Mouse (Mus musculus) lung, embryonic 16.5 days (tissue): ENCODE data around the gene Cd160. TPM values are rescaled to one million over a fixed set of nuclear protein-coding genes. Genes with fewer than 3 reads are reported as not detected.

Source experiments
- ATAC-seq: fragments of 200-750 bp; cut with Nextera tagmentation; 2 replicates; pipeline ENCODE4 v1.8.0; 2017; ENCODE audit warnings: low read depth, mild to moderate bottlenecking, moderate library complexity
- H3K27ac ChIP-seq: fragments of 300-500 bp; sonication (generic); 2 replicates; pipeline ENCODE4 v1.5.1; 2014; ENCODE audit warnings: mild to moderate bottlenecking, control low read depth, low read length
- H3K27me3 ChIP-seq: fragments of 300-500 bp; sonication (generic); 2 replicates; pipeline ENCODE4 v1.6.1; 2014; ENCODE audit warnings: low read depth, low read length, mixed read lengths; ENCODE audit not compliant: control insufficient read depth, insufficient read depth
- H3K36me3 ChIP-seq: fragments of 300-500 bp; sonication (generic); 2 replicates; pipeline ENCODE4 v1.6.1; 2014; ENCODE audit warnings: low read length; ENCODE audit not compliant: control insufficient read depth, insufficient read depth
- H3K4me1 ChIP-seq: fragments of 300-500 bp; sonication (generic); replicated peaks from 2 replicates; pipeline ENCODE4 v1.6.1; 2014; ENCODE audit warnings: low read length, mixed read lengths; ENCODE audit not compliant: control insufficient read depth, insufficient read depth
- H3K4me2 ChIP-seq: fragments of 300-500 bp; sonication (generic); 2 replicates; pipeline ENCODE4 v1.6.1; 2014; ENCODE audit warnings: low read depth, low read length, control low read depth
- H3K4me3 ChIP-seq: fragments of 300-500 bp; sonication (generic); 2 replicates; pipeline ENCODE4 v1.5.1; 2014; ENCODE audit warnings: mild to moderate bottlenecking, low read length, control low read depth
- H3K9ac ChIP-seq: fragments of 300-500 bp; sonication (generic); 2 replicates; pipeline ENCODE4 v1.6.1; 2014; ENCODE audit warnings: low read length, control low read depth
- H3K9me3 ChIP-seq: fragments of 300-500 bp; sonication (generic); 2 replicates; pipeline ENCODE4 v1.6.1; 2016; ENCODE audit warnings: low read length; ENCODE audit not compliant: control insufficient read depth
- WGBS: fragments of 180-500 bp; shearing (Covaris S2); extraction: QIAGEN DNeasy Blood & Tissue Kit; methylation state at CpG from one replicate; pipeline ENCODE4 v1.1.7; 2014; 5-methylcytosine and 5-hydroxymethylcytosine counted together
- polyA plus RNA-seq: library from polyadenylated mRNA; unstranded; fragments of >200 nt; fragmentation: Nextera tagmentation; extraction: Ambion mirVana; gene quantifications from 2 replicates; pipeline ENCODE4 v1.2.1, GENCODE M21; 2015

The Cd160 gene
- polyA plus RNA-seq, 1 experiment from 2014 or later: 0.40 TPM

DNA sequence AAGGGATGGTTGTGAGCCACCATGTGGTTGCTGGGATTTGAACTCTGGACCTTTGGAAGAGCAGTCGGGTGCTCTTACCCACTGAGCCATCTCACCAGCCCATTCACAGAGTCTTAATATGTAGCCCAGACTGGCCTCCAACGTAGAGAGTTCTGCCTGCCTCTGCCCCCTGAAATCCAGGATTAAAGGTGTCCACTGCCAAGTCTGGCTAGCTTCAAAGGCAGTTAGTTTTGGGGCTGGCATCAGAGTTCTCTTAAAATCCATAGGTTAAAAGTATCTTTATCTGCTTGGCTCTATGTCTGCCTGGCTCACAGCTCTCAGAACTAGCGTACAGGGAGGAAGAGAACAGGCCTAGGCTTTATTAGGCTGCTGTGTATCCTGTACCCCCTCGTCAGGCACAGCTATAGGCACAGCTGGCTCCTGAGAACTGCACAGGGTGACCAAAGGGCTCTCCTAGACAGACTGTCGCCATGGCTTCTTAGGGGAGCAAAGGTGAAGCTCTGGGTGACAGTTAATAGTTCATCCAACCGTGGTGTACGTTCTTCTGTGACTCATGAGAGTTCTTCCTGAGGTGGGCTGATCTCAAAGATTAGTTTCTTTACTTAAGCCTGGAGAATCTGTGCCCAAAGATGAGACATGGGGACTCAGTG lies 10.0 kb upstream of the Cd160 start:
- ATAC-seq: no peak
- Histone ChIP-seq H3K27me3 (no peaks in the 10 kb centered on the region), H3K9me3 (no peaks in the 10 kb centered on the region), H3K4me2 (no peak overlapping the region), H3K4me1 (no peaks in the 10 kb centered on the region), H3K36me3 (no peaks in the 10 kb centered on the region), H3K27ac (no peak overlapping the region), H3K9ac (no peak overlapping the region), H3K4me3 (no peak overlapping the region)
- 58% methylated on average over 7 of the region's 7 CpGs for WGBS

DNA sequence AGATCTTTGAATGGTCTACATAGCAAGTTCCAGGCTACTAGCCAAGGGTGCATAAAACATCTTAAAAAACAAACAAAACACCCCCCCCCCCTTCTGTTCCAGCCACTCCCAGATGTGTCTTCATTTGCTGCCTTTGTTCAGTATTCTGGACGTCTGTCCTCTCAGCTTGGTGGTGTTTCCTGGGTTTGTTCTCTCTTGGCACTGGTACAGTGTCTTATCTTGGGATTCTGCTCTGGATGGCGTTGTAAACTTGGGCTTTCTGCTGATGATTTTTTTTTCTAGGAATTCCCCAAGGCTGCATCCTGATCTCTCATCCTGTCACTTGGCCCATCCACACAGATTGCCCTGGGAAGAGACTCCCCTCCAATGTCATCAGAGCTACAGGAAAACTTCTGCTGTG lies 7.3 kb upstream of the Cd160 start:
- H3K27ac ChIP-seq: no peak overlapping the region
- 34% methylated on average over 2 of the region's 2 CpGs for WGBS
- peak; percentile 28; the same call in 1 of the 2 replicates for ATAC-seq

GRCm38 (mm10) chr3:96834587-96835348 lies 5.6 kb upstream of the Cd160 start:
- Histone ChIP-seq H3K4me2 (no peak overlapping the region), H3K9ac (no peak overlapping the region), H3K9me3 (no peaks in the 10 kb centered on the region), H3K27me3 (no peaks in the 10 kb centered on the region), H3K4me3 (no peak overlapping the region), H3K36me3 (no peaks in the 10 kb centered on the region), H3K4me1 (no peaks in the 10 kb centered on the region), H3K27ac (no peak overlapping the region)
- ATAC-seq: no peak
- 70% methylated on average over 7 of the region's 7 CpGs for WGBS

More for the DNA sequence above, 7.3 kb upstream of the Cd160 start:
- Histone ChIP-seq H3K9me3 (no peaks in the 10 kb centered on the region), H3K4me1 (no peaks in the 10 kb centered on the region), H3K4me2 (no peak overlapping the region), H3K4me3 (no peak overlapping the region), H3K36me3 (no peaks in the 10 kb centered on the region), H3K9ac (no peak overlapping the region), H3K27me3 (no peaks in the 10 kb centered on the region)

GRCm38 (mm10) chr3:96832930-96833329 lies 3.8 kb upstream of the Cd160 start:
- no peaks in the 10 kb centered on the region for H3K9me3 ChIP-seq
- H3K9ac ChIP-seq: no peak overlapping the region
- H3K27ac ChIP-seq: no peak overlapping the region
- H3K4me2 ChIP-seq: no peak overlapping the region
- ATAC-seq: no peak
- no peaks in the 10 kb centered on the region for H3K36me3 ChIP-seq
- H3K4me1 ChIP-seq: no peaks in the 10 kb centered on the region
- 33% methylated on average over 5 of the region's 5 CpGs for WGBS
- H3K4me3 ChIP-seq: no peak overlapping the region
- H3K27me3 ChIP-seq: no peaks in the 10 kb centered on the region

DNA sequence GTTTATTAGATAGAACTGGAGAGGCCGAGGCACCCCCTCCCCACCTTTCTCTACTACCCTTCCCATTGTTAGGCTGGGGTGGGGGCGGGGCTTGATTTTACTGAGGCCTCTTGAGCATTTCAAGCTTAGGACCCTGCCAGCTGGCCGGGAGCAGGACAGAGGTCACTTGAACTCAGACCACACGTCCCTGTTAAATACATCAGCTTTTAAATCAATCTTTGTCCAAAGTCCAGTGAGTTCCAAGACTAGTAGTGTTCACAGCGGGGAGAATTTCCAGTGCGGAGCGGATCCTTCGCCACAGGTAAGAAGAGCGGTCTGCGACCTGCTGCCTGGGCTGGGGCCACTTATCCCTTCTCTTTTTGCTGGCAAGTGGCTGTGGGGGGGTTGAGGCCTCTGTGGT lies 705 bp upstream of the Cd160 start:
- H3K9ac ChIP-seq: no peak overlapping the region

GRCm38 (mm10) chr3:96828308-96828864 lies 765 bp downstream of the Cd160 start:
- Histone ChIP-seq H3K36me3 (no peaks in the 10 kb centered on the region), H3K9me3 (no peaks in the 10 kb centered on the region), H3K27ac (no peak overlapping the region), H3K4me1 (no peaks in the 10 kb centered on the region), H3K4me2 (no peak overlapping the region), H3K9ac (no peak overlapping the region), H3K4me3 (no peak overlapping the region), H3K27me3 (no peaks in the 10 kb centered on the region)
- WGBS: 36% methylated on average over 15 of the region's 15 CpGs
- no peak for ATAC-seq

More for the DNA sequence above, 705 bp upstream of the Cd160 start:
- Histone ChIP-seq H3K27me3 (no peaks in the 10 kb centered on the region), H3K4me2 (no peak overlapping the region), H3K4me1 (no peaks in the 10 kb centered on the region), H3K9me3 (no peaks in the 10 kb centered on the region), H3K4me3 (no peak overlapping the region), H3K27ac (no peak overlapping the region), H3K36me3 (no peaks in the 10 kb centered on the region)
- 74% methylated on average over 10 of the region's 10 CpGs for WGBS
- ATAC-seq: no peak

- Histone ChIP-seq H3K9ac (no peak overlapping the region), H3K27me3 (no peaks in the 10 kb centered on the region), H3K36me3 (no peaks in the 10 kb centered on the region), H3K4me3 (no peak overlapping the region), H3K4me2 (no peak overlapping the region), H3K27ac (no peak overlapping the region), H3K4me1 (no peaks in the 10 kb centered on the region), H3K9me3 (no peaks in the 10 kb centered on the region)
- ATAC-seq: no peak
- WGBS: 34% methylated on average over 11 of the region's 11 CpGs
Observed at GRCm38 (mm10) chr3:96825261-96825660, 3.9 kb downstream of the Cd160 start.

DNA sequence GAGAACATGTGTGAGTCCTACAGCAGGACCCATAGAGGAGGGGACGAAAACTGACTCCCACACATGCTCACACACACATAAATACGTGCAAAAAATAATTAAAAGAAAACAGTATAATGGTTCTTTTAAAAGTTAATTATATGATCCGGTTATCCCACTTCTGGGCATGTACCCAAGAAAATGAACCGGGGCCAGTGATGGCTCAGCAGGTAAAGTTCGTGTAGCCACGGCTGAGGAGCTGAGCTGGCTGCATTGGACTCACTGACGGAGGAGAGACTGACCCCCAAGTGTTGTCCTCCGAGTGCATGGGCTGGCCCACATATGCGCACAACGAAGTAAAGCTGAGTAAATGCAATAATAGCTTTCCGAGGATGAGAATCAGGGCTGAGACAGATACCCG lies 4.5 kb downstream of the Cd160 start:
- Histone ChIP-seq H3K27ac (no peak overlapping the region), H3K4me2 (no peak overlapping the region), H3K36me3 (no peaks in the 10 kb centered on the region), H3K4me1 (no peaks in the 10 kb centered on the region), H3K9ac (no peak overlapping the region), H3K4me3 (no peak overlapping the region), H3K27me3 (no peaks in the 10 kb centered on the region), H3K9me3 (no peaks in the 10 kb centered on the region)
- ATAC-seq: no peak
- 82% methylated on average over 12 of the region's 12 CpGs for WGBS

- no peak for ATAC-seq
- 48% methylated on average over 3 of the region's 3 CpGs for WGBS
- Histone ChIP-seq H3K4me3 (no peak overlapping the region), H3K4me2 (no peak overlapping the region), H3K36me3 (no peaks in the 10 kb centered on the region), H3K4me1 (no peaks in the 10 kb centered on the region), H3K9ac (no peak overlapping the region), H3K27me3 (no peaks in the 10 kb centered on the region), H3K27ac (no peak overlapping the region), H3K9me3 (no peaks in the 10 kb centered on the region)
Observed at GRCm38 (mm10) chr3:96823701-96824100, 5.5 kb downstream of the Cd160 start.
